Mouse (Mus musculus): Measurements from ENCODE around the gene Mex3d. TPM values are rescaled to one million over a fixed set of nuclear protein-coding genes. Genes with fewer than 3 reads are reported as not detected.
A peak's percentile ranks its signal among the peaks of the same experiment; 100 is the strongest.

Gene Mex3d
- 6.1 and 6.2 TPM in 2 replicates for polyA plus RNA-seq (2016; fragmentation: Nextera tagmentation; extraction: Ambion mirVana)

DNA sequence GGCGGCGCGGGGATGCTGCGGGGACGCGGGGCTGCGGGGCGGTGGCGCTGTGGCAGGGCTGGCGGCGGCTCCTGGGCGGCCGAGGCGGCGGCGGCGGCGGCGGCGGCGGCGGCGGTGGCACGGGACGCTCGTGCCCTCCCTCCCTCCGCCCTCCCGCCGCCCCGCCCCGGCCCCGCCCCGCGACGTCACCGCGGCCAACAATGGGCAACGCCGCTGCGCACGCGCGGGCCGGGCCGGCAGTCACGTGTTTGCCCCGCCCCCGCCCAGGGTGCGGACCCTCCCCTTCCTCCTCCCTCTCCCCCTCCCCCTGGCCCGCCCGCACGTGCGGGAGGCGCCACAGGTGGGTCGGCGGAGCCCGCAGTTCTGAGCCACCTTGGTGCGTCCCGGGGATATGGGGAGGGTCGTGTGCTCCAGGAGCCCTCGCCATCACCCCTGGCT is at the start of gene Mex3d:
Gene Mex3d (minus strand): TSS at position 138 of the 438 bp plus-strand sequence.
- Histone ChIP-seq H3K27me3 (replicated peaks) (no peaks in the 10 kb centered on the region), H3K9me3 (replicated peaks) (no peaks in the 10 kb centered on the region), H3K4me2 (peak within 1 kb of the TSS; percentile 95), H3K4me1 (replicated peaks) (peaks cover 38% of the 10 kb centered on the region), H3K36me3 (peaks cover 49% of the 10 kb centered on the region), H3K4me3 (peak within 1 kb of the TSS; percentile 94), H3K27ac (ENCODE audit: poor library complexity, severe bottlenecking) (peak within 1 kb of the TSS; percentile 68), H3K9ac (peak within 1 kb of the TSS; percentile 98)
- 26% methylated on average over 39 of the region's 61 CpGs for WGBS
- peak; percentile 77 for ATAC-seq (ENCODE audit: insufficient number of reproducible peaks, low FRiP score)

DNA sequence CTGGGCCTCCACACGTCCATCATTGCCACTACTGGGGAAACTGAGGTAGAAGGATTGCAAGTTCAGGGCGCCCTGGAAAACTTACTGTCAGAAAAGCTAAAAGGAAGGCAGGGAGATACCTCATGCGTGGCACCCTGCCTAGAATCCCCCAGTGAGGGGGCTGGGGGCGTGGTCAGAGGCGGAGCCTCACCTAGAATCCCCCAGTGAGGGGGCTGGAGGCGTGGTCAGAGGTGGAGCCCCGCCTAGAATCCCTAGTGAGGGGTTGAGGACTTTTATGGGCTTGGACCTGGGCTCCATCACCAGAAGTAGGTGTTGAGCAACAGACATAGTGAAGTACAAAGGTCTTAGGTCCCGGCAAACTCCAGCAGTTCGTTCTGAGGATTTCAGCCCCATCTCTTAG is 48.8 kb upstream of the Mex3d start:
- 8% methylated on average over 9 of the region's 9 CpGs for WGBS
- no peaks in the 10 kb centered on the region for H3K9me3 ChIP-seq (replicated peaks)
- no peak overlapping the region for H3K9ac ChIP-seq
- H3K4me1 ChIP-seq (replicated peaks) = peaks cover 23% of the 10 kb centered on the region
- H3K4me2 ChIP-seq = peak overlapping the region; percentile 27
- H3K27me3 ChIP-seq (replicated peaks) = peaks cover 18% of the 10 kb centered on the region; the same call in 1 of the 2 replicates
- no peak for ATAC-seq (ENCODE audit: insufficient number of reproducible peaks, low FRiP score)
- H3K27ac ChIP-seq (ENCODE audit: poor library complexity, severe bottlenecking) = no peak overlapping the region
- H3K36me3 ChIP-seq = no peaks in the 10 kb centered on the region
- H3K4me3 ChIP-seq = no peak overlapping the region

DNA sequence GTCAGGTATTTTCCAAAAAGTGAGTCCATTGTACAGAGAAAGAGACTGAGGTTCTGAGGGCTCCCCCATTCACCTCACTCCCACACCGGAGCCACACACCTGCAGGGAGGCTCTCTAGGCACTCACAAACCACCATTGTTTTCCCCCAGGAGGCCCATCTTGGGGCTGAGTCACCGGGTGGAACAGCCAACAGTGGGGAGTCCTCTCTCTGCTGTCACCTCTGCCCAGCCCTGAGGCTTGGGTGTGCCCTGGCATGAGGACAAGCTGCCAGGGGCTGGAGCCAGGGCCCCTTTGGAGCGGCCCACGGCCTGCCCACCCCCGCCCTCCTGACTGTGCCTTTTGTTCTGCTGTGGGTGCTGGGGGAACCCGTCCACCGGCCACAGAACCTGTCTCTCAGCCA is 48.3 kb upstream of the Mex3d start:
- H3K27me3 ChIP-seq (replicated peaks) = peaks cover 18% of the 10 kb centered on the region; the same call in 1 of the 2 replicates
- peak overlapping the region; percentile 41; the same call in 1 of the 2 replicates for H3K9ac ChIP-seq
- peaks cover 4% of the 10 kb centered on the region for H3K36me3 ChIP-seq
- WGBS = 43% methylated on average over 7 of the region's 7 CpGs
- H3K4me1 ChIP-seq (replicated peaks) = peaks cover 28% of the 10 kb centered on the region
- no peak overlapping the region for H3K4me3 ChIP-seq
- ATAC-seq (ENCODE audit: insufficient number of reproducible peaks, low FRiP score) = peak; percentile 63
- peak overlapping the region; percentile 27 for H3K4me2 ChIP-seq
- H3K27ac ChIP-seq (ENCODE audit: poor library complexity, severe bottlenecking) = no peak overlapping the region
- H3K9me3 ChIP-seq (replicated peaks) = no peaks in the 10 kb centered on the region

DNA sequence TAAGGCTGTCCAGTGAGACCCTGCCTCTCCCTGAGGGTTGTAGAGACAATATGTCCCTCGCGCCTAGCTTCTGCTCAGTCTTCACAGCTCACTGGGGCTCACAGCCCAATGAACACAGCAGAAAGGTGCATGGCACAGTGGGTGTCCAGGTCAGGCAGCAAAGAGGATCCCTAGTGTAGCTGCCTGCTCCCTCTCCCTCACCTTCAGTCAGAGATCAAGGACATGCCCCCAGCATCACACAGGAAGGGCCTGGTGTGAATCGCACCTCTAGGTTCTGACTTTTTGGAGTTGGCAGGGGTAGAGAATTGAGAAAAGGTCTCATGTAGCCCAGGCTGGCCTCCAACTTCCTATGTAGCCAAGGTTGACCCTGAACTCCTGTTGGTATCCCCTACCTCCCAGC is 47.4 kb upstream of the Mex3d start:
- Histone ChIP-seq H3K36me3 (peaks cover 13% of the 10 kb centered on the region), H3K9ac (0 out of 2 replicates have a peak overlapping the region, but pooled peaks have one; percentile 14), H3K9me3 (replicated peaks) (no peaks in the 10 kb centered on the region), H3K27me3 (replicated peaks) (peaks cover 18% of the 10 kb centered on the region; the same call in 1 of the 2 replicates), H3K4me3 (no peak overlapping the region; the same call in 1 of the 2 replicates), H3K27ac (ENCODE audit: poor library complexity, severe bottlenecking) (no peak overlapping the region), H3K4me1 (replicated peaks) (peaks cover 31% of the 10 kb centered on the region), H3K4me2 (peak overlapping the region; percentile 5; the same call in 1 of the 2 replicates)
- 78% methylated on average over 3 of the region's 3 CpGs for WGBS
- no peak for ATAC-seq (ENCODE audit: insufficient number of reproducible peaks, low FRiP score)

DNA sequence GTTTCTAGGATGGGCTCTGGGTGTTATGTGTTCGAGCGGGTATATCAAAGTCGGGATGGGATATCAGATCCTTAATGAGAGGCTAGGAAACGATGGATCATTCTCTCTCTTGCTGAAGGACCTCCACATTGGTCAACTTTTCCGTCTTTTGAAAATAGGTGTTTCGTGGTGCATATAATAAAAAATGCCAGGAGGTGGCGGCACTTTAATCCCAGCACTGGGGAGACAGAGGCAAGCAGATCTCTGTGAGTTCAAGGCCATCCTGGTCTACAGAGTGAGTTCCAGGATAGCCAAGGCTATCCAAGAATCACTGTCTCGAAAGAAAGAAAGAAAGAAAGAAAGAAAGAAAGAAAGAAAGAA is 46.8 kb upstream of the Mex3d start:
- Histone ChIP-seq H3K36me3 (peaks cover 19% of the 10 kb centered on the region), H3K9me3 (replicated peaks) (no peaks in the 10 kb centered on the region), H3K27ac (ENCODE audit: poor library complexity, severe bottlenecking) (peak overlapping the region; percentile 36; the same call in 1 of the 2 replicates), H3K4me2 (peak overlapping the region; percentile 34), H3K27me3 (replicated peaks) (peaks cover 17% of the 10 kb centered on the region; the same call in 1 of the 2 replicates), H3K9ac (no peak overlapping the region), H3K4me1 (replicated peaks) (peaks cover 31% of the 10 kb centered on the region), H3K4me3 (peak overlapping the region; percentile 99)
- ATAC-seq (ENCODE audit: insufficient number of reproducible peaks, low FRiP score) = no peak
- 14% methylated on average over 8 of the region's 8 CpGs for WGBS

DNA sequence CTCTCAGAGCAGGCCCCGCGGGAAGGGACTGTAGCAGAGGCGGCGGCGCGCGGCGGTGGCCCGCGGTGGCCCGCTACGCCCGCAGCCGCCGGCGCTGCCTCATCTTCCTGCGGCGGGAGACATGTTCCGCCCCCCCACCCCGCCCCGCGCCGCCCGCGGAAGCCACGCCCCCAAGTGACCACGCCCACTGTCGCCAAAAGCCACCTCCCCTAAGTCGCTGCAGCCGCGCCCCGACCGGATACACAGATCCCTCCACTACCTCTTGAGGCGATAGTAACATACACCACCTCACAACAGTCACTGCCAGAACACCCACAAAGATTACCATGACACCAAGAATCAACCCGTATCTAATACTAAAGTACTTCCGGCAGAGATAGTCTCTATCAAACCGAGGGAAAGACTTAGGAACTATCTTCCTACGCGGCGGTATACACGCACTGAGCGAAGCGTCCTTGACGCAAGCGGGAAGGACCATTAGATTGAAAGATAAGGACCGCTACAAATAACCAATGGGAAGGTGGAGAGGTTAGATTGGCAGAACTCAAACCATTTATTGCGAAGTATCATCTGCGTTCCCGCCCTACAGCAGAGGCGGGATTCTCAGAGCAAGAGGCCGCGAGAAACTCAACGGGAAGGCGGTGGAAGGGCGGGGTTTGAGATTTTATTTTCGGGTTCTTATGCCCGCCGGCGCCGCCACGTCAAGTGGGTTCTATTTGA is 46.2 kb upstream of the Mex3d start, which contains the start of gene Tcf3:
Gene Tcf3 (minus strand): TSS at position 135 of the 720 bp plus-strand sequence.
- Histone ChIP-seq H3K27ac (ENCODE audit: poor library complexity, severe bottlenecking) (peak within 1 kb of the TSS; percentile 90), H3K9me3 (replicated peaks) (no peaks in the 10 kb centered on the region), H3K4me1 (replicated peaks) (peaks cover 31% of the 10 kb centered on the region), H3K4me2 (peak within 1 kb of the TSS; percentile 75), H3K27me3 (replicated peaks) (0 out of 2 replicates have a peak, but pooled peaks cover 13% of the 10 kb centered on the region), H3K36me3 (peaks cover 25% of the 10 kb centered on the region), H3K9ac (peak within 1 kb of the TSS; percentile 100), H3K4me3 (peak within 1 kb of the TSS; percentile 99)
- peak; percentile 88 for ATAC-seq (ENCODE audit: insufficient number of reproducible peaks, low FRiP score)
- WGBS = under 1% methylated on average over 57 of the region's 61 CpGs

DNA sequence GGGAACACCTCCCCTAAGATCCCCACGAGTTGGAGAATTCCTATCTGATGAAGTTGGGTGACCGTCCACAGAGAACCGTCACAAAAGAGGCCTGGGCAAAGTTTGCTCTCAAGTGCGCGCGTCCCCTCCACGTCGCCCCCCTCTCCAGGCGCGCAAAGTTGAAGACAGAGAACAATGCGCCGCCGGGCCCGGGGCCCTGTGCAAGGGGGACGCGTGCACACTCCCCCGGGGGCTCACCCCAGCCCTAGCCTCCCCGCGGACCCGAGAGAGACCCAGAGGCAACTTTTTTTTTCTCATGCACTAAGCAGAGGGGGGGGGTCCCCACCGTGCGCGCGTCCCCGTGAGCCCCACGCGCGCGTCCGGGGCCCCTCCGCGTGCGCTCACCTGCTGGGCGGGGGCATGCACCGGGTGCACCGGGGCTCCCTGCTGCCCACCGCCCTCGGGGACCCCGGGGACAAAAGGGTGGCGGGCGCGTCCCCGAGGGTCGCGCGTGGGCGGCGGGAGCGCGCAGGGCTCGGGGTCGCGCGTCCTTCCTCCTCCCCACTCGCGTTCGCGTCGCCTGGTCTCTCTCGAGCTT is 45.6 kb upstream of the Mex3d start:
- 0 out of 2 replicates have a peak, but pooled peaks have one; percentile 13 for ATAC-seq (ENCODE audit: insufficient number of reproducible peaks, low FRiP score)
- H3K36me3 ChIP-seq = peaks cover 31% of the 10 kb centered on the region
- peak overlapping the region; percentile 100 for H3K9ac ChIP-seq
- H3K4me3 ChIP-seq = peak overlapping the region; percentile 99
- H3K9me3 ChIP-seq (replicated peaks) = no peaks in the 10 kb centered on the region
- peak overlapping the region; percentile 90 for H3K27ac ChIP-seq (ENCODE audit: poor library complexity, severe bottlenecking)
- peaks cover 31% of the 10 kb centered on the region for H3K4me1 ChIP-seq (replicated peaks)
- under 1% methylated on average over 60 of the region's 60 CpGs for WGBS
- H3K4me2 ChIP-seq = peak overlapping the region; percentile 75
- H3K27me3 ChIP-seq (replicated peaks) = 0 out of 2 replicates have a peak, but pooled peaks cover 6% of the 10 kb centered on the region

DNA sequence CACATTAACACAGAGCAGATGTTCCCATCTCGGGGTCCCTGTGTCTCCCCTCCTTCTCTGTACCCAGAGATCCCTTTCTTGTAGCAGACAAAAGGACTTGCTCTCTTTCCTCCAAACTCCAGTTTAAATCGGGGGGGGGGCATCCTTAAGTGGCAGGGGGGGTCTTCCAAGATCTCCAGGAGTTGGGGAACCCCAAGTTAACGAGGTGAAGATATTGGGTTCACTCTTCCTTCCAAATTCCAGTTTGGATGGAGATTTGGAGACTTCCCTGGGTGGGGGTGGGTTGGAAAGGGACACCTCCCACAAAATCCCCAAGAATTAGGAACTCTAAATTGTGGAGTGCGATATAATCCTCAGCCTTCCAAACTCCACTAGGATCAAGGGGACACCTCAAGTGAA is 44.9 kb upstream of the Mex3d start:
- Histone ChIP-seq H3K4me1 (replicated peaks) (peaks cover 31% of the 10 kb centered on the region), H3K27ac (ENCODE audit: poor library complexity, severe bottlenecking) (peak overlapping the region; percentile 90), H3K4me3 (peak overlapping the region; percentile 99), H3K27me3 (replicated peaks) (no peaks in the 10 kb centered on the region), H3K4me2 (peak overlapping the region; percentile 75), H3K9ac (peak overlapping the region; percentile 100), H3K9me3 (replicated peaks) (no peaks in the 10 kb centered on the region), H3K36me3 (peaks cover 37% of the 10 kb centered on the region)
- WGBS = 5% methylated on average over 4 of the region's 4 CpGs
- ATAC-seq (ENCODE audit: insufficient number of reproducible peaks, low FRiP score) = no peak

DNA sequence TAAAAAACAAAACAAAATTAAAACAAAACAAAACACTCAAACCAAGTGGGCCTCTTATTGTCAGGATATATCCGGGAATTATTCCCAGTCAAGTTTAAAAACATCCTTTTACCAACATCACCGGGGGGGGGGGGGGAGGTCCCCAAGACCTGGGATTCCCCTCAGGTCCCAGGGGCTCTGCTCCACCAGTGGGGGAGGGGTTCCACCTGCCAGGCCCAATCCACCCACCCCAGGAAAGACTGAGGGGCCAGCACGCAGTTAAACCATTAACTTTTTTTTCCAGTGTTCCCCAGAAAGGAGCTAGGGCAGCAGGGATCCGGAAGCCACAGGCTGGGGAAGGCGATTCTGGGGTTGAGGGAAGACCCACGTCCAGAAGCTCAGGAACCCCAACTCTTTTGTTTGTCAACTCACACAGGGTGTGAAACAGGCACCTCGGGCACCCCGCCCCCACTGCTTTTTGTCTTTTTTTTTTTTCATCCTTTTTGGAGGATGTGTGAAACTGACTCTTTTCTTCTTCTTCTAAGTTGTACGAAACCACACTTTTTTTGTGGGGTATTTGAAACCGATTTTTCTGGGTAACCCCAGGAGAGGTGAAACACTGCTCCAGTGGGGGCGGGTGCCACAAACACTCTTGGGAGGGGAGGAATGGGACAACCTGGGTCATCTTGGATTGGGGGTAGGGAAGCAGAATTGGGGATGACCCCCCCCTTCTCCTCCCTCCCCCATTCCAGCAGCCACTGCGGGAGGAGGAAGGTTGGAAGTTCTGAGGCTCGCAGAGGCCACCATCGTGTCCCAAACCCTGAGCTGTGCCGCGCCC is 44.3 kb upstream of the Mex3d start:
- Histone ChIP-seq H3K4me2 (peak overlapping the region; percentile 75), H3K4me3 (peak overlapping the region; percentile 99), H3K9me3 (replicated peaks) (no peaks in the 10 kb centered on the region), H3K36me3 (peaks cover 43% of the 10 kb centered on the region), H3K9ac (peak overlapping the region; percentile 100), H3K27me3 (replicated peaks) (no peaks in the 10 kb centered on the region), H3K4me1 (replicated peaks) (peaks cover 31% of the 10 kb centered on the region), H3K27ac (ENCODE audit: poor library complexity, severe bottlenecking) (peak overlapping the region; percentile 33; the same call in 1 of the 2 replicates)
- 30% methylated on average over 16 of the region's 16 CpGs for WGBS
- no peak for ATAC-seq (ENCODE audit: insufficient number of reproducible peaks, low FRiP score)

DNA sequence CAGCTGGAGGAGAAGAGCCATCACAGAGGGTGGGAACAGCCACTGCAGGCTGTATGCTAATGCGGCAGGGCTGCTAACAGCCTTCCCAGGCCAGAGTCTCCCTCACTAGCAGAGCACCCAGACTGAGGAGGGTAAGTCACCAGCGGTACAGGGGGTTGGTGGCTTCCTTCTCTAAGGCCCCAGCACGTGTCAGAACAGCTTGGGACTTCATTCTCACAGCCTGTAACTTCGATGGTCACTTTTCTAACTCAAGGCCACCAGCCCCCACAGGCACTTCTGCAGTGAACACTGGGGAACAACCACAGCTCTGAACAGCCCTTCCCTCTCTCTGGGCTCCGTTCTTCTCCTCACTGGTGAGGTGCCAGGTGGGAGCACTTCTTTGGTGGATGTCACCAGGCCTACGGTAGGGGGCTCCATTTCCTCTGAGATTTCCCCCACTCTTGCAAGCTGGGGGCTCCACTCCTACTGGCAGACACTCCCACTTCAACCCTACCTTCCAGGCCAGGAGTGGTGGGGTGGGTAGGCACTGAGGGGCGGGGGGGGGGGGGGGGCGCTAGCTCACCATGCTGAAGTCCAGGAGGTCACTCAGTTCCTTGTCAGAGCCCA is 43.0 kb upstream of the Mex3d start:
- ATAC-seq (ENCODE audit: insufficient number of reproducible peaks, low FRiP score) = no peak

More for the DNA sequence above, 43.0 kb upstream of the Mex3d start:
- Histone ChIP-seq H3K4me2 (no peak overlapping the region), H3K4me3 (no peak overlapping the region), H3K4me1 (replicated peaks) (peaks cover 22% of the 10 kb centered on the region), H3K27me3 (replicated peaks) (no peaks in the 10 kb centered on the region), H3K27ac (ENCODE audit: poor library complexity, severe bottlenecking) (no peak overlapping the region; the same call in 1 of the 2 replicates), H3K9me3 (replicated peaks) (peaks cover 4% of the 10 kb centered on the region; the same call in 1 of the 2 replicates), H3K9ac (no peak overlapping the region), H3K36me3 (peaks cover 56% of the 10 kb centered on the region)
- 77% methylated on average over 7 of the region's 8 CpGs for WGBS

All from heart, embryonic 12.5 days (tissue).